Mouse (Mus musculus) thymus, adult 2 months (tissue): Measurements from ENCODE around the gene Clcn2. TPM values are rescaled to one million over a fixed set of nuclear protein-coding genes. Genes with fewer than 3 reads are reported as not detected.

ENCODE experiments used
- DNase-seq: peaks from one replicate; pipeline ENCODE4 v3.0.0; 2021
- H3K27ac ChIP-seq: fragments of 200-500 bp; 2 replicates; pipeline ENCODE4 v1.5.1; 2012; ENCODE audit warnings: low read length, control low read depth; ENCODE audit not compliant: control insufficient read depth, insufficient read depth
- H3K27me3 ChIP-seq: fragments of 200-500 bp; 2 replicates; pipeline ENCODE4 v1.6.1; 2012; ENCODE audit warnings: mild to moderate bottlenecking, low read length, moderate library complexity, mixed read lengths; ENCODE audit not compliant: control insufficient read depth, insufficient read depth
- H3K36me3 ChIP-seq: fragments of 200-500 bp; 2 replicates; pipeline ENCODE4 v1.6.1; 2012; ENCODE audit warnings: mild to moderate bottlenecking, low read length, moderate library complexity; ENCODE audit not compliant: control insufficient read depth, insufficient read depth
- H3K4me1 ChIP-seq: fragments of 200-500 bp; replicated peaks from 2 replicates; pipeline ENCODE4 v1.6.1; 2012; ENCODE audit warnings: low read length; ENCODE audit not compliant: control insufficient read depth, insufficient read depth
- H3K4me3 ChIP-seq: fragments of 200-500 bp; 2 replicates; pipeline ENCODE4 v1.5.1; 2012; ENCODE audit warnings: mild to moderate bottlenecking, low read length, control low read depth, moderate library complexity; ENCODE audit not compliant: control insufficient read depth, insufficient read depth
- CTCF ChIP-seq: fragments of 200-500 bp; IDR thresholded peaks from 2 replicates; pipeline ENCODE4 v1.5.1; 2012; ENCODE audit warnings: mild to moderate bottlenecking, control low read depth, low read length, moderate library complexity, borderline replicate concordance; ENCODE audit not compliant: control insufficient read depth, poor library complexity, insufficient read depth; ENCODE audit errors: extremely low read depth
- POLR2A ChIP-seq: fragments of 200-500 bp; IDR thresholded peaks from 2 replicates; pipeline ENCODE4 v1.6.1; 2012; ENCODE audit warnings: mild to moderate bottlenecking, low read length, control low read depth, moderate library complexity; ENCODE audit not compliant: control insufficient read depth, poor library complexity, insufficient read depth; ENCODE audit errors: extremely low read depth
- WGBS: fragments of 180-500 bp; shearing (Covaris S2); methylation state at CpG from one replicate; pipeline ENCODE4 v1.1.7; 2018; 5-methylcytosine and 5-hydroxymethylcytosine counted together
- polyA plus RNA-seq: library from polyadenylated mRNA; depleted of rRNA; stranded (reverse); fragments of >200 nt; gene quantifications from 2 replicates; pipeline ENCODE4 v1.2.3, GENCODE M21; 2012

Clcn2 gene
- polyA plus RNA-seq, 1 experiment: 42.1 TPM

DNA sequence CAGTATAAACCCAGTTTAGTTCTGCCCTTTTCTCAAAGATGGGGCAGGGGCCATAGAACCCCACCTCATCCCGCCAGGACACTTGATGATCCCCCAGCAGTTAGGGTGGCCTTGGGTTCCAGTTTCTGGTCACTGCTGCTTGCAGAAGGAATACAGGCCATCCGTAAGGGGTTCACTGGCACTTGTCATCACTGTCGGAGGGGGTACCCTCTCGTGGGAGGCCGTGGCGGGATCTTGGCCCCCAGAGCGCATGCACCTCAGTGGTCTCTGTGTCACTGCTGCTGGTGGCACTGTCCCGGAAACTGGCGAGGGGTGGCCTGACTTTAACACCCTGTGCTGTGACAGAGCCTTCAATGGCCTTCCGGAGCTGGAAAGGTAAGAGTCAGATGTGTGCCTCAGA, 14.5 kb downstream of the Clcn2 start:
- TF ChIP-seq POLR2A (no peak), CTCF (no peak)

GRCm38 (mm10) chr16:20702522-20702893, 15.0 kb downstream of the Clcn2 start:
- peak; percentile 72; the same call in 1 of the 2 replicates for TF ChIP-seq CTCF
- no peak for TF ChIP-seq POLR2A
- Histone ChIP-seq H3K27ac (no peak overlapping the region), H3K4me1 (0 out of 2 replicates have a peak, but pooled peaks cover 2% of the 10 kb centered on the region), H3K4me3 (no peak overlapping the region), H3K36me3 (no peaks in the 10 kb centered on the region), H3K27me3 (no peaks in the 10 kb centered on the region)
- DNase-seq: peak; percentile 45
- 50% methylated on average over 8 of the region's 8 CpGs for WGBS

More for the DNA sequence above, 14.5 kb downstream of the Clcn2 start:
- 93% methylated on average over 10 of the region's 10 CpGs for WGBS
- Histone ChIP-seq H3K4me1 (0 out of 2 replicates have a peak, but pooled peaks cover 2% of the 10 kb centered on the region), H3K27ac (no peak overlapping the region), H3K36me3 (no peaks in the 10 kb centered on the region), H3K4me3 (no peak overlapping the region), H3K27me3 (no peaks in the 10 kb centered on the region)
- DNase-seq: no peak

- Histone ChIP-seq H3K4me3 (no peak overlapping the region), H3K4me1 (0 out of 2 replicates have a peak, but pooled peaks cover 2% of the 10 kb centered on the region), H3K27me3 (no peaks in the 10 kb centered on the region), H3K27ac (no peak overlapping the region), H3K36me3 (no peaks in the 10 kb centered on the region)
- WGBS: 74% methylated on average over 12 of the region's 12 CpGs
- TF ChIP-seq CTCF (no peak), POLR2A (no peak)
- no peak for DNase-seq
Measured at GRCm38 (mm10) chr16:20701729-20702521, 15.6 kb downstream of the Clcn2 start.

DNA sequence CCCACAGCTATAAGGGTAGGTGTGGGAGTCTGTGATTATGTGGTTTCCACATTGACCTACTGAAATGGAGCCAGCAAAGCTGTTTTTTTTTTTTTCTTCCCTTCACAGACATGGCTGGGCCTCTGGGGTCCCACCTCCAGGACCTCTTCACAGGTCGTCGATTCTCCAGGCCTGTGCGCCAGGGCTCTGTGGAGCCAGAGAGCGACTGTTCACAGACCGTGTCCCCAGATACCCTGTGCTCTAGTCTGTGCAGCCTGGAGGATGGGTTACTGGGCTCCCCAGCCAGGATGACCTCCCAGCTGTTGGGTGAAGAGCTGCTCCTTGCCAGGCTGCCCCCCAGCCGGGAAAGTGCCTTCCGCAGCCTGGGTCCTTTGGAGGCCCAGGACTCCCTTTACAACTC, 16.2 kb downstream of the Clcn2 start:
- 0 out of 2 replicates have a peak, but pooled peaks cover 2% of the 10 kb centered on the region for H3K4me1 ChIP-seq
- no peak for TF ChIP-seq CTCF
- TF ChIP-seq POLR2A: no peak
- no peaks in the 10 kb centered on the region for H3K36me3 ChIP-seq
- H3K27me3 ChIP-seq: no peaks in the 10 kb centered on the region
- H3K4me3 ChIP-seq: no peak overlapping the region
- DNase-seq: no peak
- WGBS: 87% methylated on average over 7 of the region's 7 CpGs
- no peak overlapping the region for H3K27ac ChIP-seq

DNA sequence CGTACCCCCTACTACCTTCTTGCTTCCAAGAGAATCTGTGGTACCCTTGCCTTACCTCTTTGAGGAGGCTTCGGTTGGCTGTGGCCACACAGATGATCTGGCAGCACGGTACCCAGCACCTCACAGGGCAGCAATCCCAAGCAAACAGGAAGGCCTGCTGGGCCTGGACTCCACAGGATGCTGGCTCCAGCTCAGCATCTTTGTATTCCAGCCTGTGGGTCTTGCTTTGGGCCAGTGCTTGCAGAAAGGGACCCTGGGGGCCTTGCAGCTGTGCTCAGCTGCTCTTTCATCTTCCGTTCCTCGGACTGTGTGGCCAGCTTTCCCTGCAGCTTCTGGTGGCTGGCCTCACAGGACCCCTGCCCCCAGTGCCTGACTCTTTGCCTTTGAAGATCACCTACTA, 17.5 kb downstream of the Clcn2 start:
- H3K4me3 ChIP-seq: no peak overlapping the region
- TF ChIP-seq POLR2A (no peak), CTCF (no peak)
- no peak for DNase-seq
- WGBS: 89% methylated on average over 5 of the region's 5 CpGs
- no peaks in the 10 kb centered on the region for H3K36me3 ChIP-seq
- no peaks in the 10 kb centered on the region for H3K27me3 ChIP-seq
- H3K27ac ChIP-seq: no peak overlapping the region
- H3K4me1 ChIP-seq: peaks cover 7% of the 10 kb centered on the region; the same call in 1 of the 2 replicates

GRCm38 (mm10) chr16:20699266-20699665, 18.3 kb downstream of the Clcn2 start:
- no peak for DNase-seq
- no peaks in the 10 kb centered on the region for H3K27me3 ChIP-seq
- no peak overlapping the region for H3K27ac ChIP-seq
- no peaks in the 10 kb centered on the region for H3K36me3 ChIP-seq
- WGBS: 94% methylated on average over 5 of the region's 5 CpGs
- TF ChIP-seq CTCF (no peak), POLR2A (no peak)
- H3K4me3 ChIP-seq: no peak overlapping the region
- peaks cover 7% of the 10 kb centered on the region; the same call in 1 of the 2 replicates for H3K4me1 ChIP-seq
